Mouse (Mus musculus): ENCODE results near the gene Map3k13. TPM values are rescaled to one million over a fixed set of nuclear protein-coding genes. Genes with fewer than 3 reads are reported as not detected.
"Not testable (repeated sequence)": the region's sequence is repeated elsewhere in the genome, so short reads cannot be mapped to it uniquely, and the experiment has no call there.

The Map3k13 gene
- total and polyA plus RNA-seq, 3 experiments, result 0.23 to 0.82 TPM; not detected in 1

DNA sequence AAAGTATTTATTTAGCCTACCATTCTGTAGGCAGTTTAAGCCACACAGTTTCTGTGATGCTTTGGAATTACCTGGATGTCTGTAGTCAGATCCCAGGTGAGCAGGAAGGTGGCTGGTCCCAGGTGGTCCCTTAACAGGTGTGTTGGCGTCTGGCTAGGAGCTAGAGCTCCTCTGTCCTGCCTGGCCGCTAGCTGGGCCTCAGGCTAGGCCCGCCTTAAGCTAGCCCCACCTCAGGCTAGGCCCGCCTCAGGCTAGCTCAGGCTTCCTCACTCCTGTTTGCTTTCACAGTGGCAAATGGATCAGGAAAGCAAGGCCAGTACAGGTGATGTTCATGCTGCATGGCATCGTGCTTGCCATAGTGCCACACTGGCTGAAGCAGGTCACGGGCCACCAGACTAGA, 112.8 kb downstream of the Map3k13 start:
- no peak for TF ChIP-seq TBP (IDR thresholded peaks at IDR 0.05; ENCODE audit: low read depth, low read length)
- no peak for TF ChIP-seq POLR2AphosphoS2 (IDR thresholded peaks at IDR 0.05; ENCODE audit: low read length)
- TF ChIP-seq KAT2A (conservative IDR thresholded peaks at IDR 0.05; ENCODE audit: low read depth, low read length), result no peak
- no peak for TF ChIP-seq ZNF384 (IDR thresholded peaks at IDR 0.05; ENCODE audit: low read depth, low read length)
- no peak for TF ChIP-seq ZKSCAN1 (IDR thresholded peaks at IDR 0.05; ENCODE audit: low read depth, low read length)
- no peak for TF ChIP-seq MAFK (IDR thresholded peaks at IDR 0.05; ENCODE audit: borderline replicate concordance, low read depth, low read length)
- no peak for TF ChIP-seq MEF2A (IDR thresholded peaks at IDR 0.05; ENCODE audit: extremely low read depth, insufficient replicate concordance, low read depth, low read length, poor library complexity, severe bottlenecking)
- no peak for TF ChIP-seq ETS1 (IDR thresholded peaks at IDR 0.05; ENCODE audit: low read depth, low read length)
- no peak for TF ChIP-seq USF1 (IDR thresholded peaks at IDR 0.05; ENCODE audit: low read depth, low read length)
- TF ChIP-seq ZC3H11A (IDR thresholded peaks at IDR 0.05; ENCODE audit: low read depth, low read length), result no peak
- no peak for TF ChIP-seq JUND (IDR thresholded peaks at IDR 0.05; ENCODE audit: low read depth, low read length)
- TF ChIP-seq HCFC1 (IDR thresholded peaks at IDR 0.05; ENCODE audit: low read depth, low read length), result no peak
- TF ChIP-seq NELFE (IDR thresholded peaks at IDR 0.05; ENCODE audit: low read depth, low read length), result no peak
- TF ChIP-seq CHD2 (IDR thresholded peaks at IDR 0.05; ENCODE audit: low read length), result no peak
- no peak for TF ChIP-seq POLR2AphosphoS5 (IDR thresholded peaks at IDR 0.05; ENCODE audit: borderline replicate concordance, low read depth, low read length)
- TF ChIP-seq SMC3 (IDR thresholded peaks at IDR 0.05; ENCODE audit: low read depth, low read length), result no peak
- no peak for TF ChIP-seq CHD1 (IDR thresholded peaks at IDR 0.05; ENCODE audit: low read depth, low read length)
- TF ChIP-seq MYC (IDR thresholded peaks at IDR 0.05; ENCODE audit: low read depth, low read length), result no peak
- Histone ChIP-seq H3K9me3 (replicated peaks; ENCODE audit: insufficient read depth, low read length) (no peaks in the 10 kb centered on the region), H3K4me1 (ENCODE audit: control insufficient read depth in 1 of 2, insufficient read depth in 2 of 2, low read length in 2 of 2) (no peaks in the 10 kb centered on the region), H3K9ac (ENCODE audit: control insufficient read depth, low read depth, low read length, poor library complexity, severe bottlenecking) (no peak overlapping the region), H3K79me2 (ENCODE audit: control insufficient read depth, insufficient read depth, low read length, poor library complexity) (no peaks in the 10 kb centered on the region), H3K27ac (ENCODE audit: control insufficient read depth, low read depth, low read length) (no peak overlapping the region), H3K27me3 (ENCODE audit: control insufficient read depth in 1 of 2, insufficient read depth in 2 of 2, low read length in 2 of 2) (no peaks in the 10 kb centered on the region), H3K4me3 (ENCODE audit: control insufficient read depth in 1 of 2, insufficient read depth in 1 of 2, low read depth in 2 of 2, low read length in 2 of 2) (no peak overlapping the region), H3K36me3 (ENCODE audit: control insufficient read depth in 1 of 2, insufficient read depth in 2 of 2, low read length in 2 of 2) (no peaks in the 10 kb centered on the region)
- DNase-seq (ENCODE audit: low read depth, low spot score), result no peak

DNA sequence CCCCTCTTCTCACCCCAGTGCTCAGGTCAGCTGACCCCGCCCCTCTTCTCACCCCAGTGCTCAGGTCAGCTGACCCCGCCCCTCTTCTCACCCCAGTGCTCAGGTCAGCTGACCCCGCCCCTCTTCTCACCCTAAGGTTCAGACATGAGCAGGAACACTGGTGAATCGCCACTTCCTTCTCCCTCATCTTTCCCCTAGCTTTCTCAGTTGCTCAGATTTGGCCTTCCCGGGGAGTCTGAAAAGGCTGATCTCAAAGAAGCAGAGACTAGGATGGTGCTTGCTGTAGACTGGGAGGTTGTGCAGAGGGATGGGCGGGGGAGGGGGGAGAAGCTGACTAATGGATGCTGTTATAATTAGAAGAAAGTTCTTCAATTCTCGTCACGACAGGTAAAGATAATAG, 114.8 kb downstream of the Map3k13 start:
- not testable (repeated sequence) for H3K27me3 ChIP-seq (ENCODE audit: control insufficient read depth in 1 of 2, insufficient read depth in 2 of 2, low read length in 2 of 2); DNase-seq (ENCODE audit: low read depth, low spot score); H3K9me3 ChIP-seq (replicated peaks; ENCODE audit: insufficient read depth, low read length); H3K9ac ChIP-seq (ENCODE audit: control insufficient read depth, low read depth, low read length, poor library complexity, severe bottlenecking); H3K36me3 ChIP-seq (ENCODE audit: control insufficient read depth in 1 of 2, insufficient read depth in 2 of 2, low read length in 2 of 2); H3K27ac ChIP-seq (ENCODE audit: control insufficient read depth, low read depth, low read length); H3K4me3 ChIP-seq (ENCODE audit: control insufficient read depth in 1 of 2, insufficient read depth in 1 of 2, low read depth in 2 of 2, low read length in 2 of 2); H3K79me2 ChIP-seq (ENCODE audit: control insufficient read depth, insufficient read depth, low read length, poor library complexity); H3K4me1 ChIP-seq (ENCODE audit: control insufficient read depth in 1 of 2, insufficient read depth in 2 of 2, low read length in 2 of 2)

Data from MEL (cell line).